In the genomic region with DNA sequence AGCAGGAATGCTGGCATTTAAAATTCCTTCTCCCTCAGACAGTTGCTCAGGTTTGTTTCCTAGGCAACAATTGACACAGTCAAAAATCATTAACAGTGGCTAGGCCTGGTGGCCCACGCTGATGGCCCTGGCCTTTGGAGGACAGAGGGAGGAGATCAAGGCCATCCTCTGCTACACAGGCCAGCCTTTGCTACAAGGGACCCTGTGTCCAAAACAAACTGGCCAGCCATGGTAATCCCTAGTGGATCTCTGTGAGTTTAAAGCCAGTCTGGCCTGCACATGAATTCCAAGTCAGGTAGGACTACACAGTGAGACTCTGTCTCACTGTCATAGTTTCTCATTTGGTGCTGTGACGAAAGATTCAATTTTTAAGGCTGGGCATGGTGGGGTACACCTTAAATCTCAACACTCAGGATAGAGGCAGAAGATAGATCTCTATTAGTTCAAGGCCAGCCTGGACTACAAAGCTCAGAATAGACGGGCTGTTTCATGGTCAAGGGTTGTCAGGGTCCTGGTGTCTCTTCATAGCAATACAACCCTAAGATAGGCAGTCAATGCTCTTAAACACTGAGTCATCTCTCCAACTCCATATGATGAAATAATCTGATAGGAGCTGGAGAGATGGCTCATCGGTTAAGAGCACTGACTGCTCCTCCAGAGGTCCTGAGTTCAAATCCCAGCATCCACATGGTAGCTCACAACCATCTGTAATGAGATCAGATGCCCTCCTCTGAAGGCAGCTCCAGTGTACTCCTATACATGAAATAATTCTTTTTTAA, we compare ENCODE assay signal across 25 mouse cellular contexts. TPM values are rescaled to one million over a fixed set of nuclear protein-coding genes. Genes with fewer than 3 reads are reported as not detected.
DNase-seq lines count a peak whose midpoint lies in the region; ATAC-seq and TF ChIP-seq lines count a peak whose summit lies in the region.
"Had no signal": no experiment of that assay in that cellular context is flagged by ENCODE, and none has a peak within 500 bp of the region (broad histone marks: within the 10 kb centered on the region; RNA-seq: fewer than 3 reads in every experiment).

No protein-coding gene starts in this region.

- no peaks in the 10 kb centered on the region for H3K27me3 ChIP-seq in liver, adult 2 months (ENCODE audit: control insufficient read depth, insufficient read depth, low read length)
- H3K27me3 ChIP-seq in liver, embryonic 12.5 days (replicated peaks): no peaks in the 10 kb centered on the region
- no peaks in the 10 kb centered on the region for H3K27me3 ChIP-seq in MEL (ENCODE audit: control insufficient read depth in 1 of 2, insufficient read depth in 2 of 2, low read length in 2 of 2)
- H3K27me3 ChIP-seq: embryonic facial prominence, embryonic 12.5 days; forebrain, embryonic 15.5 days; hindbrain, embryonic 13.5 days; Patski had no signal

- no peak overlapping the region for H3K27ac ChIP-seq in liver, adult 2 months (replicated peaks; ENCODE audit: insufficient read depth, low read depth, low read length)
- H3K27ac ChIP-seq in liver, embryonic 12.5 days: no peak overlapping the region
- H3K27ac ChIP-seq in MEL (ENCODE audit: control insufficient read depth, low read depth, low read length): no peak overlapping the region
- H3K27ac ChIP-seq: embryonic facial prominence, embryonic 12.5 days; forebrain, embryonic 15.5 days; hindbrain, embryonic 13.5 days; hindbrain, postnatal 0 days had no signal

- TF ChIP-seq RAD21 in MEL (IDR thresholded peaks at IDR 0.05; ENCODE audit: low read depth, low read length): no peak

- TF ChIP-seq EP300 in MEL (IDR thresholded peaks at IDR 0.05; ENCODE audit: low read depth in 1 of 2, low read length in 2 of 2): no peak

- 72% methylated on average over 4 of the region's 4 CpGs for WGBS in liver, adult 2 months
- WGBS in liver, embryonic 12.5 days (ENCODE audit: insufficient replicate concordance): 74% methylated on average over 4 of the region's 4 CpGs

- H3K4me2 ChIP-seq in liver, embryonic 12.5 days: no peak overlapping the region
- H3K4me2 ChIP-seq: embryonic facial prominence, embryonic 12.5 days; forebrain, embryonic 15.5 days; hindbrain, embryonic 13.5 days had no signal

- H3K36me3 ChIP-seq in liver, adult 2 months (ENCODE audit: control insufficient read depth, insufficient read depth, low read length): no peaks in the 10 kb centered on the region
- no peaks in the 10 kb centered on the region for H3K36me3 ChIP-seq in liver, embryonic 12.5 days
- 0 out of 4 replicates have a peak, but pooled peaks cover 0 to 2% of the 10 kb centered on the region in 2 experiments for H3K36me3 ChIP-seq in MEL (ENCODE audit: control insufficient read depth in 1 of 2, insufficient read depth in 2 of 2, low read length in 2 of 2)
- H3K36me3 ChIP-seq: embryonic facial prominence, embryonic 12.5 days; forebrain, embryonic 15.5 days; hindbrain, embryonic 13.5 days had no signal

- H3K9me3 ChIP-seq in liver, embryonic 12.5 days (replicated peaks): no peaks in the 10 kb centered on the region
- no peaks in the 10 kb centered on the region for H3K9me3 ChIP-seq in MEL (replicated peaks; ENCODE audit: insufficient read depth, low read length)
- H3K9me3 ChIP-seq: embryonic facial prominence, embryonic 12.5 days; forebrain, embryonic 15.5 days; hindbrain, embryonic 13.5 days had no signal

- TF ChIP-seq CTCF in liver, adult 2 months (IDR thresholded peaks at IDR 0.05; ENCODE audit: low read depth, low read length): no peak
- TF ChIP-seq CTCF in MEL (IDR thresholded peaks at IDR 0.05 in 2 of 3, conservative IDR thresholded peaks at IDR 0.05 in 1 of 3; ENCODE audit: control insufficient read depth in 1 of 3, insufficient read depth in 1 of 3, low read depth in 2 of 3, low read length in 3 of 3, poor library complexity in 1 of 3, severe bottlenecking in 1 of 3): no peak

- H3K79me2 ChIP-seq in liver, adult 2 months (ENCODE audit: control insufficient read depth, insufficient read depth, low read length): no peaks in the 10 kb centered on the region
- H3K79me2 ChIP-seq in MEL (ENCODE audit: control insufficient read depth, insufficient read depth, low read length, poor library complexity): 0 out of 2 replicates have a peak, but pooled peaks cover 3% of the 10 kb centered on the region

- H3K4me3 ChIP-seq in liver, adult 2 months (ENCODE audit: insufficient read depth, low read depth, low read length): no peak overlapping the region
- no peak overlapping the region for H3K4me3 ChIP-seq in liver, embryonic 12.5 days
- no peak overlapping the region for H3K4me3 ChIP-seq in MEL (ENCODE audit: control insufficient read depth in 1 of 2, insufficient read depth in 1 of 2, low read depth in 2 of 2, low read length in 2 of 2)
- H3K4me3 ChIP-seq: embryonic facial prominence, embryonic 12.5 days; forebrain, embryonic 15.5 days; hindbrain, embryonic 13.5 days had no signal

- no peak for ATAC-seq in liver, embryonic 12.5 days
- ATAC-seq: activated CD4-positive, CD25-positive, alpha-beta regulatory T cell, adult 4 months; forebrain, embryonic 15.5 days; hindbrain, postnatal 0 days; Patski had no signal

- peaks cover 2% of the 10 kb centered on the region; the same call in 1 of the 2 replicates for H3K4me1 ChIP-seq in liver, adult 2 months (ENCODE audit: control insufficient read depth, insufficient read depth, low read length)
- peaks cover 43% of the 10 kb centered on the region for H3K4me1 ChIP-seq in liver, embryonic 12.5 days
- peaks cover 0 to 2% of the 10 kb centered on the region in 2 experiments; a peak in 1 of 4 replicates for H3K4me1 ChIP-seq in MEL (ENCODE audit: control insufficient read depth in 1 of 2, insufficient read depth in 2 of 2, low read length in 2 of 2)
- H3K4me1 ChIP-seq: forebrain, embryonic 15.5 days had no signal

- no peak overlapping the region for H3K9ac ChIP-seq in liver, adult 2 months (ENCODE audit: low read depth, low read length)
- no peak overlapping the region for H3K9ac ChIP-seq in liver, embryonic 12.5 days
- H3K9ac ChIP-seq in MEL (ENCODE audit: control insufficient read depth, low read depth, low read length, poor library complexity, severe bottlenecking): no peak overlapping the region
- H3K9ac ChIP-seq: embryonic facial prominence, embryonic 12.5 days; forebrain, embryonic 15.5 days; hindbrain, embryonic 13.5 days had no signal

- no peak for TF ChIP-seq POLR2A in liver, adult 2 months (IDR thresholded peaks at IDR 0.05; ENCODE audit: extremely low read depth, insufficient read depth, low read length)
- TF ChIP-seq POLR2A in MEL (IDR thresholded peaks at IDR 0.05; ENCODE audit: control insufficient read depth in 1 of 2, insufficient read depth in 1 of 2, low read depth in 1 of 2, low read length in 2 of 2, poor library complexity in 1 of 2): no peak

- DNase-seq in adrenal gland, postnatal 14 days: peak; percentile 35
- DNase-seq in adrenal gland, adult 18-20 months (ENCODE audit: low spot score in 2 of 2): no peak
- DNase-seq in liver, adult 2 months (ENCODE audit: extremely low read depth, low read depth, low spot score): peak; percentile 52
- peak; percentile 51 for DNase-seq in 416B (ENCODE audit: low read depth)
- DNase-seq in MEL (ENCODE audit: low read depth, low spot score): no peak
- DNase-seq: B cell, adult 2 months; cerebellum, adult 9-10 months; cerebellum, postnatal 25 days; gastrocnemius, postnatal 14 days; heart, postnatal 14 days; kidney, adult 11 months had no signal

TF ChIP-seq in MEL, 35 proteins besides CTCF, POLR2A, EP300 and RAD21:
- TF ChIP-seq TCF12 (IDR thresholded peaks at IDR 0.05; ENCODE audit: low read depth, low read length) (no peak), ZMIZ1 (IDR thresholded peaks at IDR 0.05; ENCODE audit: low read depth, low read length) (no peak), GATA1 (IDR thresholded peaks at IDR 0.05; ENCODE audit: low read depth, low read length) (no peak), MEF2A (IDR thresholded peaks at IDR 0.05; ENCODE audit: extremely low read depth, insufficient replicate concordance, low read depth, low read length, poor library complexity, severe bottlenecking) (no peak), TBP (IDR thresholded peaks at IDR 0.05; ENCODE audit: low read depth, low read length) (peak; percentile 68; the same call in 1 of the 2 replicates), ETS1 (IDR thresholded peaks at IDR 0.05; ENCODE audit: low read depth, low read length) (no peak), E2F4 (IDR thresholded peaks at IDR 0.05; ENCODE audit: borderline replicate concordance, low read depth, low read length) (no peak), POLR2AphosphoS2 (IDR thresholded peaks at IDR 0.05; ENCODE audit: low read length) (no peak), NRF1 (IDR thresholded peaks at IDR 0.05; ENCODE audit: insufficient read depth, low read depth, low read length, poor library complexity, severe bottlenecking) (no peak)

RNA-seq across cellular contexts. Expression of a gene that starts 20.2 kb away (rescaled TPM):
- total RNA-seq in adrenal gland, postnatal 14 days (2021): 355 and 372 TPM in 2 replicates
- 100 to 1,000 TPM; 386 to 454 TPM for total RNA-seq in adrenal gland, adult 18-20 months (2021)
- 124 and 131 TPM in 2 replicates for total RNA-seq in liver, adult 2 months (2014; rRNA removed)
- polyA plus RNA-seq in liver, adult 2 months (2012; rRNA removed): 35.8 and 36.9 TPM in 2 replicates
- 316 and 324 TPM in 2 replicates for polyA plus RNA-seq in liver, embryonic 12.5 days (2016; fragmentation: Nextera tagmentation; extraction: Ambion mirVana)
- total RNA-seq in MEL (2012; rRNA removed): 173 and 174 TPM in 2 replicates
- 100 to 1,000 TPM; 117 to 203 TPM for polyA plus RNA-seq in MEL (2012; ENCODE audit: insufficient read depth in 1 of 2, insufficient read length in 2 of 2, low read depth in 1 of 2, low replicate concordance in 2 of 2, missing spikeins in 1 of 2)

RNA-seq across cellular contexts. Expression of a gene that starts 31.9 kb away (rescaled TPM):
- not detected in 2 replicates for total RNA-seq in adrenal gland, postnatal 14 days (2021)
- not detected for total RNA-seq in adrenal gland, adult 18-20 months (2021)
- not detected in 2 replicates for total RNA-seq in liver, adult 2 months (2014; rRNA removed)
- not detected in 2 replicates for polyA plus RNA-seq in liver, adult 2 months (2012; rRNA removed)
- not detected in 2 replicates for polyA plus RNA-seq in liver, embryonic 12.5 days (2016; fragmentation: Nextera tagmentation; extraction: Ambion mirVana)
- total RNA-seq in MEL (2012; rRNA removed): not detected in 2 replicates
- not detected for polyA plus RNA-seq in MEL (2012; ENCODE audit: insufficient read depth in 1 of 2, insufficient read length in 2 of 2, low read depth in 1 of 2, low replicate concordance in 2 of 2, missing spikeins in 1 of 2)
- total RNA-seq: gastrocnemius, postnatal 14 days; heart, adult 8-10 months; heart, postnatal 14 days; hematopoietic stem cell, adult 5-6 weeks; hindbrain, postnatal 0 days had no signal
- polyA plus RNA-seq: activated CD4-positive, CD25-positive, alpha-beta regulatory T cell, adult 4 months; cortical plate, adult 2 months; embryonic facial prominence, embryonic 12.5 days; forebrain, embryonic 11.5 days; forebrain, embryonic 15.5 days; gonadal fat pad, adult 2 months; heart, embryonic 14.5 days; hindbrain, embryonic 13.5 days; hindbrain, postnatal 0 days; intestine, embryonic 14.5 days; Patski had no signal

RNA-seq across cellular contexts. Expression of a gene that starts 52.6 kb away (rescaled TPM):
- not detected in 2 replicates for total RNA-seq in adrenal gland, postnatal 14 days (2021)
- not detected for total RNA-seq in adrenal gland, adult 18-20 months (2021)
- 16.6 and 59.5 TPM in 2 replicates for total RNA-seq in liver, adult 2 months (2014; rRNA removed)
- 0.42 and 1.0 TPM in 2 replicates for polyA plus RNA-seq in liver, adult 2 months (2012; rRNA removed)
- polyA plus RNA-seq in liver, embryonic 12.5 days (2016; fragmentation: Nextera tagmentation; extraction: Ambion mirVana): not detected in 2 replicates
- not detected in 2 replicates for total RNA-seq in MEL (2012; rRNA removed)
- not detected for polyA plus RNA-seq in MEL (2012; ENCODE audit: insufficient read depth in 1 of 2, insufficient read length in 2 of 2, low read depth in 1 of 2, low replicate concordance in 2 of 2, missing spikeins in 1 of 2)
- total RNA-seq: gastrocnemius, postnatal 14 days; heart, adult 8-10 months; heart, postnatal 14 days; hematopoietic stem cell, adult 5-6 weeks; hindbrain, postnatal 0 days had no signal
- polyA plus RNA-seq: activated CD4-positive, CD25-positive, alpha-beta regulatory T cell, adult 4 months; cortical plate, adult 2 months; embryonic facial prominence, embryonic 12.5 days; forebrain, embryonic 11.5 days; forebrain, embryonic 15.5 days; heart, embryonic 14.5 days; hindbrain, embryonic 13.5 days; hindbrain, postnatal 0 days; Patski had no signal

Comparison
In these comparisons a context has a peak if more than half of its experiments do, and no peak if none do; other contexts are left out.
1. DNase-seq: peak in adrenal gland, postnatal 14 days (single experiment), liver, adult 2 months (single experiment) and 416B (single experiment); none in adrenal gland, adult 18-20 months (0 of 2) and MEL (single experiment).
2. RNA of a gene that starts 52.6 kb away (total RNA-seq): 16.6 to 59.5 TPM in liver, adult 2 months; not detected in adrenal gland, postnatal 14 days, not detected in MEL and not detected in adrenal gland, adult 18-20 months; every median in the first group is over 10 times any median in the second.